Mouse (Mus musculus) embryo, embryonic 10 days (tissue): ENCODE results near the gene Olfr126.
A peak's percentile ranks its signal among the peaks of the same experiment; 100 is the strongest.

ENCODE experiments used
- DNase-seq: peaks from one replicate; pipeline ENCODE4 v3.0.0-alpha.2; 2015; ENCODE audit warnings: low spot score

Olfr126 gene

DNA sequence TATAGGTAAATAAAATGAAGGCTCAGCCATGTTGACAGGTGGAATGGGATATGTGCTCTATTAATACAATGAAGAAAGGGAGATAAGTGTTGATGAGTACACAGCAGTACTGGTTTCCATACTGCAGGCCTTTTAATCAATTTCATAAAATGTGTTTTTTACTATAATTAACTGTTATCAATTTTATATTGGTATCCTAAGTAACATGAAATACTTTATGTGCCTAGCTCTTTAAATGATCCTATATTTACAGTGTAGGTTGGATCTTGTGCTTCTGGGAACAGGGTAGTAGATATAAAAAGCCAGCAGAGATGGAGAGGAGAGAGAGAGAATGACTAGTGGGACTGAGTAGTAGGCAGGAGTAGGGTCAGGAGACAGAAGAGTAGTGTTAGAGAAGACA is at the start of gene Olfr126:
Gene Olfr126 (plus strand): TSS at position 301 of the 400 bp plus-strand sequence.
- DNase-seq: no peak

DNA sequence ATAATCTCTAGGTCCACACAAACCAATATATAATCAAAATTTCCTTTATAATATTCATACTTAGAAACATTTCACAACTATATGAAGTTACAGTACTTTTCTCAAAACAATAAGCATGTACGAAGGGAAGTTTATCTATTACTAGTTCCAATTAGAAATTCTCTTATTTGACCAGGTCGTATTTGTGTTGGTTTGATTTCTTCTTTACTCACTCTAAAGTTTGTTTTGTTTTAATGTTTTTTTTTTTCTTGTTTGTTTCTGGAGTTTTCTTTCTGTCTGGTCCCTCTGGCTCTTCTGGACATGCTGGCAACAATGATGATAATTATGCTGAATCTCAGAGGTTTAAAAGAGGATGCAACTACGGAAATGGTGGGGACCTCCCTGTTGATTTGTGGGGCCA is 47.7 kb upstream of the Olfr126 start, which contains the start of gene Olfr124:
Gene Olfr124 (plus strand): TSS at position 301 of the 400 bp plus-strand sequence.
- no peak for DNase-seq

GRCm38 (mm10) chr17:37832649-37833048 is 14.6 kb upstream of the Olfr126 start, which contains the start of gene Olfr125:
TSS of gene Olfr125 (plus strand) at chr17:37832949.
- DNase-seq: no peak

DNA sequence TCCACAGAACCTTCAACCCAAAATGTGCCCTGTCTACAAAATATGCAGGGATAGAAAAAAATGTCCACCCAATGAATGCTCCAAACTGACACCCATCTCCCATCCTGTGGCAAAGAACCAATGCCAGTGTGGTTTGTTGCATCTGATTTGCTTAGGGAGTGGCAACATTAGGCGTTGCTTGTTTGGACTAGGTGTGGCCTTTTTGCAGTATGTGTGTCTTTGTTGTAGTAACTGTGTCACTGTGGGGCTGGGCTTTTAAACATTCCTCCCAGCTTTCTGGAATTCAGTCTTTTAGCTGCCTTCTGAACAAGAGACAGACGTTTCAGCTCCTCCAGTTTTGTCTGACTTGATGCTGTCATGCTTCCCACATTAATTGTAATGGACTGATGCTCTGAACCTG is 16.6 kb downstream of the Olfr126 start:
- no peak for DNase-seq

DNA sequence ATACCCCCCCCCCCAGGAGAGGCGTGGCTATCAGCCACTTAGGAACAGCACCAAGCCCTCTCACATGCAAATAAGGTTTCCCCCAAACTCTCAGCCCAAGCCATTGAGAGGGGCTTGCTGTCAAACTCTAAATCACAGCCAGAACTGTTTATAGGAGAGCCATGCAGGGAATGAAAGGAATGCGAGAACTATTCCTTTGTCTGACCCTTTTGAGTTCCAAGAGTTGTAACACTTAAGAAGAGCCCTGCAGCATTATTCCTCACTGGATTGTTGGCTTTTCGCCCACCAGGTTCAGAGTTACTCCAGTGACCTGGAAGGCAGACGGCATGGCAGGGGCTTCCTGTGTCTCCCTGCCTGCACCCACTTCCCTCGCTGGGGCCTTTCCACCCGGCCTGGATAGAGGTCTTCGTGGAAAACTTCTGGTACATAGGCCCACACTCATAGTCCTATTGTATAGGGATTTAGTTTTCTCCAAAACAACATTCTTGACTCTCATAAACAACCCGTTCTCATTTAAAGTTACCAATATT is 22.5 kb downstream of the Olfr126 start:
- peak; percentile 22 for DNase-seq

GRCm38 (mm10) chr17:37873830-37874229 is 26.5 kb downstream of the Olfr126 start:
- no peak for DNase-seq

DNA sequence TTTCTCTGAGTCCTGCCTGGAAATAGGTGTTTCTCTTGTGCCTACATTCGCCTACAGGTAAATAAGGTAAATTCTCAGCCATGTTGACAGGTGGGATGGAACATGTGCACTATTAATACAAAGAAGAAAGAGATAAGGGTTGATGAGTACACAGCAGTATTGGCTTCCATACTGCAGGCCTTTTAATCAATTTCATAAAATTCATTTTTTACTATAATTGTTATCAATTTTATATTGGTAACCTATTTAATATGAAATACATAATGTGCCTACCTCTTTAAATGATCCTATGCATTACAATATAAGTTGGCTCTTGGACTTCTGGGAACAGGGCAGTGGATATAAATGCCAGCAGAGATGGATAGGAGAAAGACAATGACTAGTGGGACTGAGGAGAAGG is 52.9 kb downstream of the Olfr126 start, which contains the start of gene Olfr127:
Gene Olfr127 (plus strand): TSS at position 301 of the 400 bp plus-strand sequence.
- no peak for DNase-seq
